Mouse (Mus musculus) kidney, postnatal 0 days (tissue): ENCODE measurements at regions not wholly inside any gene's neighbourhood (a gene's known extent, or its start where the extent isn't known, plus 50 kb on each side); places are given as distances from the start of the nearest gene placed in this dataset.

Source experiments
- ATAC-seq: fragments of 200-750 bp; cut with Nextera tagmentation; replicated peaks from 2 replicates; pipeline ENCODE4 v1.8.0; 2017; ENCODE audit warnings: low read depth, moderate number of reproducible peaks, moderate TSS enrichment, moderate library complexity; ENCODE audit not compliant: low FRiP score
- DNase-seq: peaks from one replicate; pipeline ENCODE4 v3.0.0-alpha.2; 2016; ENCODE audit warnings: low spot score
- H3K27ac ChIP-seq: fragments of 300-500 bp; sonication (generic); 2 replicates; pipeline ENCODE4 v1.5.1; 2014; ENCODE audit warnings: mild to moderate bottlenecking
- H3K27me3 ChIP-seq: fragments of 300-500 bp; sonication (generic); 2 replicates; pipeline ENCODE4 v1.6.1; 2014; ENCODE audit warnings: low read length, mixed read lengths; ENCODE audit not compliant: insufficient read depth
- H3K36me3 ChIP-seq: fragments of 300-500 bp; sonication (generic); 2 replicates; pipeline ENCODE4 v1.6.1; 2014; ENCODE audit warnings: low read length, mixed read lengths; ENCODE audit not compliant: insufficient read depth
- H3K4me1 ChIP-seq: fragments of 300-500 bp; sonication (generic); replicated peaks from 2 replicates; pipeline ENCODE4 v1.6.1; 2014; ENCODE audit warnings: antibody characterized with exemption, low read length, mixed read lengths; ENCODE audit not compliant: insufficient read depth
- H3K4me2 ChIP-seq: fragments of 300-500 bp; sonication (generic); 2 replicates; pipeline ENCODE4 v1.6.1; 2014; ENCODE audit warnings: mild to moderate bottlenecking, low read length, moderate library complexity, mixed read lengths
- H3K4me3 ChIP-seq: fragments of 300-500 bp; sonication (generic); replicated peaks from 2 replicates; pipeline ENCODE4 v1.5.1; 2014; ENCODE audit warnings: low read depth, low read length
- H3K9ac ChIP-seq: fragments of 300-500 bp; sonication (generic); 2 replicates; pipeline ENCODE4 v1.6.1; 2014; ENCODE audit warnings: low read depth, low read length
- H3K9me3 ChIP-seq: fragments of 300-500 bp; sonication (generic); replicated peaks from 2 replicates; pipeline ENCODE4 v1.6.1; 2016; ENCODE audit warnings: low read length, inconsistent platforms, mixed read lengths
- CTCF ChIP-seq: IDR thresholded peaks from 2 replicates; pipeline ENCODE4 v1.5.1; 2016; ENCODE audit warnings: antibody characterized with exemption, low read depth, mild to moderate bottlenecking, moderate library complexity
- WGBS: fragments of 180-500 bp; shearing (Covaris S2); extraction: QIAGEN DNeasy Blood & Tissue Kit; methylation state at CpG from one replicate; pipeline ENCODE4 v1.1.7; 2014; 5-methylcytosine and 5-hydroxymethylcytosine counted together

DNA sequence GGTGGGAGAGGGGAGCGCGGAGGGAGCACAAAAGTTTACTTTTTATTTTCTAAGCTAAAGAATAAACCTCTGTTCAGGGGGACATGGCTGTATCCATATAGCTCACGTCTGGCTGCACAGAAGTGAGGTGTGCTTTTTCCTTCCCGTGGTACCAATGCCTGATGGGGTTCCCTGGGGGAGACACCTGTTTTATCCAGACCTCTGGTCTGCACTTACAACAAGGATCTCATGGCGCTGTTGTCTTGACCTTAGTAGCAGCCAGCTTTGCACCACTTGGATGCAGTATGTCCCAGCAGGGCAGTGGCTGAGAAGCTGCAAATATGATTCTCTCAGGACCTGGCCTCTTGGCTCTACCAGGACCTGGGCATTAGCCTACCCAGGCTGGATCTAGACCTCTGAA lies 473.8 kb downstream of the Insc start:
- H3K27me3 ChIP-seq, result no peaks in the 10 kb centered on the region
- peak overlapping the region; percentile 63 for H3K4me2 ChIP-seq
- no peaks in the 10 kb centered on the region for H3K36me3 ChIP-seq
- ATAC-seq (peak; percentile 37), DNase-seq (peak; percentile 37)
- H3K9ac ChIP-seq, result peak overlapping the region; percentile 36; the same call in 1 of the 2 replicates
- H3K4me3 ChIP-seq, result peak overlapping the region; percentile 27
- WGBS, result 6% methylated on average over 5 of the region's 5 CpGs
- TF ChIP-seq CTCF, result no peak
- H3K27ac ChIP-seq, result peak overlapping the region; percentile 32; the same call in 1 of the 2 replicates
- no peaks in the 10 kb centered on the region for H3K9me3 ChIP-seq
- no peaks in the 10 kb centered on the region for H3K4me1 ChIP-seq

DNA sequence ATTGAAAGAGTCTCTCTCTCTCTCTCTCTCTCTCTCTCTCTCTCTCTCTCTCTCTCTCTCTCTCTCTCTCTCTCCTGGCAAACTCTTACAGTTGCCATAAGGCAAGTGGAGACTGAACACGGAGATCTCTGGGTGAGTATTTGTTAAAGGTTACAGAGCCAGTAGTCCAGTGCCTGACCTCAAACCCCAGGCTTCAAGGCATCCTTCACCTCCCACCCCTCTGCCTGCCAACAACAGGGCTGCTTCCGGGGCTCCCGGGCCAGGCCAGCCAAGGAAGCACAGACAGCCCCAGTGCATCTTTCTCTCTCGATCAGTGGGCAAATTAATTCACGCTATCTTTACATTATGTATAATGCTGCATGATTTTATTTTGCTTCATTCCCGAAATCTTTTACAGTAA lies 474.2 kb downstream of the Insc start:
- Histone ChIP-seq H3K36me3 (no peaks in the 10 kb centered on the region), H3K27me3 (no peaks in the 10 kb centered on the region), H3K27ac (no peak overlapping the region), H3K4me3 (no peak overlapping the region), H3K9me3 (no peaks in the 10 kb centered on the region), H3K4me1 (no peaks in the 10 kb centered on the region), H3K4me2 (no peak overlapping the region; the same call in 1 of the 2 replicates), H3K9ac (no peak overlapping the region)
- ATAC-seq, result no peak
- no peak for TF ChIP-seq CTCF
- 46% methylated on average over 6 of the region's 6 CpGs for WGBS
- no peak for DNase-seq

DNA sequence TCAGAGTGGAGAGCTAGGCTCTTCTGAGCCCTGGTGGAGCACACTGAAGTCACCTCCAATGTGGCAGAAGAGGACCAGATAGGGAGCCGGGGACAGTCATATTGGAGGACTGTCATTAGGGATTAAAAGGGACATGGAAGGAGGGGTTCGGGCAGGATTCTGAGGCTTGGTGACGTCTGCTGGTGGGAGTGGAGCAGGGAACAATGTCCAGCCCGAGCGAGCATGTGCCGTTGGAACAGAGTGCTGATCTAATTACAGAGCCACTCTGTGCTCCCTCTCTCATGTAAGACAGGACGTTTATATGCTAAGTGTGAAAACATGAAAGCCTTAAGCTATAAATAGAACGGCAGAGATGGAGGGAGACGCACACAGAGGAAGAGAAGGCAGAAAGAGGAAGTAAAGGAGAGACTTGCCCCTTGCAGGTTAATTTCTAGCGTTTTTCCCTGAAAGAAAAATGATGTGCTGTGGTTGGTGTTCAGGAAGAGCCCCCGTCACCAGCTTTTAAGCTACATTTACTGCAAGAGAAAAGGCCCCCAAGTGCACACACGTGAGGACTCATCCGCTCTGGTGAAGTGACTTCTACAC lies 475.2 kb downstream of the Insc start:
- Histone ChIP-seq H3K27me3 (no peaks in the 10 kb centered on the region), H3K4me3 (no peak overlapping the region), H3K36me3 (no peaks in the 10 kb centered on the region), H3K4me1 (no peaks in the 10 kb centered on the region), H3K9ac (no peak overlapping the region), H3K27ac (no peak overlapping the region), H3K9me3 (no peaks in the 10 kb centered on the region), H3K4me2 (no peak overlapping the region)
- DNase-seq (peak; percentile 41), ATAC-seq (no peak)
- WGBS, result 32% methylated on average over 13 of the region's 13 CpGs
- no peak for TF ChIP-seq CTCF

DNA sequence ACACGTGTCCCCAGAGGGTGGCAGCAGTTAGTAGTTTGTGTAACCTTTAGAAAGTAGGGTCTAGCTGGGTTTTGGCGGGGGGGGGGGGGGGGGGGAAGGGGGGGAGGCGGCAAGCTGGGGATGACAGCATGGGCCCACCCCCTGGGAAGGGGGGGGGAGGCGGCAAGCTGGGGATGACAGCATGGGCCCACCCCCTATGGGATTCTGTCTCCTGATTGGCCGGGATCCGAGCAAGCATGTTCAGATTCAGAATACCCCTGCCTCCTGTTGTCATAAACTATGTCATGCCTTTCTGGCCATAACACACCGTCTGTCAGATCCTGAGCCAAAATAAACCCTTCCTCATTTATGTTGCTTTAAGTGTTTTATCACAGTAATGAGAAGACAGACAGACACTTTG lies 479.1 kb downstream of the Insc start:
- H3K4me2 ChIP-seq, result no peak overlapping the region
- ATAC-seq (peak; percentile 59; the same call in 1 of the 2 replicates), DNase-seq (peak; percentile 22)
- 29% methylated on average over 6 of the region's 7 CpGs for WGBS
- 0 out of 2 replicates have a peak, but pooled peaks have one; percentile 15 for TF ChIP-seq CTCF
- H3K27me3 ChIP-seq, result no peaks in the 10 kb centered on the region
- no peaks in the 10 kb centered on the region for H3K4me1 ChIP-seq
- no peak overlapping the region for H3K4me3 ChIP-seq
- H3K36me3 ChIP-seq, result no peaks in the 10 kb centered on the region
- H3K9me3 ChIP-seq, result no peaks in the 10 kb centered on the region
- no peak overlapping the region for H3K9ac ChIP-seq
- H3K27ac ChIP-seq, result no peak overlapping the region

DNA sequence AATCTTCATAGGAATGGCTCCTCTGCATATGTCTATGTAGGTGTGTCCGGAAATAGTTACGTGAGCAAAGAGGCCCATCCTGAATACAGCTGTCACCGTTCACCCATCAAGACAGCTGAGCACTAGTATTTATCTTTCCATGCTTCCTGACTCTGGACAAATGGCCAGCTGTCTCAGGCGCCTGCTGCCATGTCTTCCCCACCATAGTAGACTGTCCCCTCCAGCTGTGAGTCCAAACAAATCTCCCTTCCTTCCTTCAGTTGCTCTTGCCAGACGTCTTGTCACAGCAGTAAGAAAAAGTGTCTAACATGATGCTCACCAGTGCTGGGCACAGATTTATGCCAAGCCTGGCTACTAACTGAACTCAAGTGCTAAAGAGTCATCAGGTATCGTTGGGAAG lies 487.0 kb downstream of the Insc start:
- no peak overlapping the region for H3K4me3 ChIP-seq
- H3K27me3 ChIP-seq, result no peaks in the 10 kb centered on the region
- H3K9me3 ChIP-seq, result no peaks in the 10 kb centered on the region
- H3K9ac ChIP-seq, result no peak overlapping the region
- H3K27ac ChIP-seq, result no peak overlapping the region
- 57% methylated on average over 6 of the region's 6 CpGs for WGBS
- ATAC-seq (no peak), DNase-seq (no peak)
- H3K36me3 ChIP-seq, result no peaks in the 10 kb centered on the region
- no peak overlapping the region for H3K4me2 ChIP-seq
- no peaks in the 10 kb centered on the region for H3K4me1 ChIP-seq
- TF ChIP-seq CTCF, result no peak

DNA sequence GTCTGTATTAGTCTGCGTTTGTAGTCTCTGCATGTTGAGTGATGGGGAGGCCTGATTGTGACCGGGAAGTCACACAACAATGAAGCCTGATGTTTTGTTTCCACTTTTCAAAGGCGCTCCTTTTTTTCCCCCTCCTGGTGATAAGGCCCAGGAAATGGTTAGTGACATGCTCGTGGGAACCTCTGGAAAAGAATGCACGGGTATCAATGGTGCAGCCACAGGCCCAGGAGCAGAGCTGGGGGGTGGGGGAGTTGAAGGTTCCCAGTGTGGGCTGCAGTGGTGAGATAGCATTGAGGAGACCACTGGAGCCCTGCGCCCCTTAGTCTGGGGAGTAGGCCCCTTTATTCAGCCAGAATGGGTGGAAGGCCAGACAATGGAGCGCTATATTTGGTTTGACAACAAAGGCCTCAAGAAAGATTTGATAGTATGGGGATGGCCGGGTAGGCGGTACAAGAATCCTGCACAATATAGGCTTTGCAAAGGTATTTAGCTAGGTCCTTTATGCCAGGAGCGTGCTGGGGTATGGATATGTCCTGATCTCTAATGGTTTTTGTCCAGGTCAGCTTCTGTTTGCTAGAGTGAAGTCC lies 490.4 kb downstream of the Insc start:
- Histone ChIP-seq H3K9me3 (no peaks in the 10 kb centered on the region), H3K4me1 (no peaks in the 10 kb centered on the region), H3K36me3 (no peaks in the 10 kb centered on the region), H3K4me3 (no peak overlapping the region), H3K9ac (no peak overlapping the region), H3K4me2 (no peak overlapping the region), H3K27ac (no peak overlapping the region), H3K27me3 (no peaks in the 10 kb centered on the region)
- DNase-seq (no peak), ATAC-seq (no peak)
- TF ChIP-seq CTCF, result no peak
- WGBS, result 59% methylated on average over 10 of the region's 10 CpGs

DNA sequence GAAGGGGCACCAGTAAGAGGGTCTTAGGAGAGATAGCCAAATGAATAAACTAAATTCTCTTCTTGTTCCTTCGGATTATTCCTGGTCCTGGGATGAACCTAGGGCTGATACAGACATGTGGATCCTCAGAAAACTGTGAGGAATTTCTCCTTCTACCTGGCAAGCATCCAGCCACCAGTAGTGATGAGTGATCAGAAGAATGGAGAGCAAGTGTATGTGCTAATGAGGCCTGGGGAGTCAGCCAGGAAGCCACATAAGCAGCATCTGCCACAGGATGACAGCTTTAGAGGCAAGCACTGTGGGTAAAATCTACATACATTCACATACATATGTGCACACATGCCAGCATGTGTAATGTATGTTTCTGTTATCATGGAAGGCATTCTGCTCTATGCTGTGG lies 493.6 kb downstream of the Insc start:
- WGBS, result 93% methylated on average over 1 of the region's 1 CpGs
- Histone ChIP-seq H3K9ac (no peak overlapping the region), H3K36me3 (no peaks in the 10 kb centered on the region), H3K9me3 (no peaks in the 10 kb centered on the region), H3K4me3 (no peak overlapping the region), H3K27ac (no peak overlapping the region), H3K4me2 (no peak overlapping the region), H3K4me1 (no peaks in the 10 kb centered on the region), H3K27me3 (no peaks in the 10 kb centered on the region)
- ATAC-seq (no peak), DNase-seq (no peak)
- TF ChIP-seq CTCF, result no peak
